Mouse (Mus musculus): ENCODE data around the gene Myom1.

- no peak for TF ChIP-seq POLR2A (IDR thresholded peaks at IDR 0.05; ENCODE audit: borderline replicate concordance, insufficient read depth, low read length)
- TF ChIP-seq CTCF (IDR thresholded peaks at IDR 0.05; ENCODE audit: borderline replicate concordance, insufficient read depth, low read depth, low read length): no peak
Observed at GRCm38 (mm10) chr17:71056405-71056804, 54.0 kb downstream of the Myom1 start.

Data from cerebellum, adult 2 months (tissue).